Mouse (Mus musculus) embryo, embryonic 11 days (tissue): ENCODE measurements around the gene Uxs1.

Experiments used
- DNase-seq: peaks from one replicate; pipeline ENCODE4 v3.0.0-alpha.2; 2015

Uxs1 gene

DNA sequence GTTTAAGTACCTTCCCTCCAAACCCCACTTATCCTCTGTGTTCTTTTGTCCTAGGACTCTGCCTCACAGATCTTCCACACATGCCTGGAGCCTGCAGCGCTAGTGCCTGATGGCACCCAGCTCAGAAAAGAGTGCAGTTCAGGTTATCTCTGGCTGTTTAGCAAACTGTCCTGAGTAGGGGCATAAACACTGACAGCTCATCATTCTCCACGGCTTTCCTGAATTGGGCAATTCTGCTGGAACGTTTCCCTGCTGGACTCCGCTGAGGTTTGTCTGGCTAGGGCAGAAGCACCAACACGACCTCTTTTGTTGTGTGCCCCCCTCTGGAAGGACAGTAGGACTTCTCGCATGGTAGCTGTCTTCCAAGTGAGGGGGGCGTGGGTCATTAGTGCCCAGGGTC is 109.6 kb downstream of the Uxs1 start:
- DNase-seq, result no peak

GRCm38 (mm10) chr1:43714841-43715240 is 112.8 kb downstream of the Uxs1 start:
- DNase-seq, result no peak

DNA sequence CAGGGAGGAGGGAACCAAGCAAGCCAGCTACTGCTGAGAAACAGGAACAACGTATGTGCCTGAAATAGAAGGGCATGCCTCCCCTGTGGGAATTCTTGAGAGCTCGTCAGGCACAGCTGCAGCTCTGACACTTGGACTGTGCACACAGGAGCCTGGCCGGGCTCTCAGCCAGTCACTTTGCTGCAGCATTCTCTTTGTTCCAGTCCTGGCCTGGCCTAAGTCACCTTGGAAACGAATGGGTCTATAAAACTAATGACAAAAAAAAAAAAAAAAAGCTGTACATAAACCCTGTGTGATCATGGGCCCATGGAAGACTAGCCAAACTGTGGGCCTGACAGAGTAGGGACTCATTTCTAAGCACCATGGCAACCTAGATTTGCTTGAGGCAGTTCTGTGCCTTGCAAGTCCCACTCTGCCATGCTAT is 129.0 kb downstream of the Uxs1 start:
- peak; percentile 70 for DNase-seq
